Mouse (Mus musculus): ENCODE data around the gene Saysd1. TPM values are rescaled to one million over a fixed set of nuclear protein-coding genes. Genes with fewer than 3 reads are reported as not detected.

Gene Saysd1
- total and polyA plus RNA-seq, 3 experiments = 2.6 to 5.0 (median 2.8) TPM

Other genes with a start within 250 kb of the Saysd1 start
- 10 to 100 TPM; 13.0 to 14.9 TPM for gene Gng2, start 160.9 kb downstream of the Saysd1 start, total RNA-seq (2021)
- 11.7 and 19.0 TPM in 2 replicates for gene Gng2, start 160.9 kb downstream of the Saysd1 start, polyA plus RNA-seq (2012; rRNA removed)
- gene Kcnk5, start 43.3 kb upstream of the Saysd1 start, total RNA-seq (2021) = under 1 TPM; 0.65 to 0.70 TPM
- 0.84 and 0.91 TPM in 2 replicates for gene Kcnk5, start 43.3 kb upstream of the Saysd1 start, polyA plus RNA-seq (2012; rRNA removed)
- gene Kcnk16, start 130.7 kb upstream of the Saysd1 start, total RNA-seq (2021) = not detected
- not detected in 2 replicates for gene Kcnk16, start 130.7 kb upstream of the Saysd1 start, polyA plus RNA-seq (2012; rRNA removed)
- gene Nudt13, start 156.2 kb upstream of the Saysd1 start, total RNA-seq (2021) = 10 to 100 TPM; 35.7 to 37.7 TPM
- 27.4 and 34.1 TPM in 2 replicates for gene Nudt13, start 156.2 kb upstream of the Saysd1 start, polyA plus RNA-seq (2012; rRNA removed)
- 10 to 100 TPM; 31.7 to 36.9 TPM for gene Ecd, start 209.6 kb upstream of the Saysd1 start, total RNA-seq (2021)
- 16.2 and 26.2 TPM in 2 replicates for gene Ecd, start 209.6 kb upstream of the Saysd1 start, polyA plus RNA-seq (2012; rRNA removed)
- gene Fam149b, start 209.6 kb upstream of the Saysd1 start, total RNA-seq (2021) = 10 to 100 TPM; 29.6 to 30.1 TPM
- 23.1 and 36.5 TPM in 2 replicates for gene Fam149b, start 209.6 kb upstream of the Saysd1 start, polyA plus RNA-seq (2012; rRNA removed)